Mouse (Mus musculus) lung, embryonic 16.5 days (tissue): ENCODE measurements at regions not wholly inside any gene's neighbourhood (a gene's known extent, or its start where the extent isn't known, plus 50 kb on each side); places are given as distances from the start of the nearest gene placed in this dataset.

Experiments used
- ATAC-seq: fragments of 200-750 bp; cut with Nextera tagmentation; 2 replicates; pipeline ENCODE4 v1.8.0; 2017; ENCODE audit warnings: low read depth, mild to moderate bottlenecking, moderate library complexity
- H3K27ac ChIP-seq: fragments of 300-500 bp; sonication (generic); 2 replicates; pipeline ENCODE4 v1.5.1; 2014; ENCODE audit warnings: mild to moderate bottlenecking, control low read depth, low read length
- H3K27me3 ChIP-seq: fragments of 300-500 bp; sonication (generic); 2 replicates; pipeline ENCODE4 v1.6.1; 2014; ENCODE audit warnings: low read depth, low read length, mixed read lengths; ENCODE audit not compliant: control insufficient read depth, insufficient read depth
- H3K36me3 ChIP-seq: fragments of 300-500 bp; sonication (generic); 2 replicates; pipeline ENCODE4 v1.6.1; 2014; ENCODE audit warnings: low read length; ENCODE audit not compliant: control insufficient read depth, insufficient read depth
- H3K4me1 ChIP-seq: fragments of 300-500 bp; sonication (generic); replicated peaks from 2 replicates; pipeline ENCODE4 v1.6.1; 2014; ENCODE audit warnings: low read length, mixed read lengths; ENCODE audit not compliant: control insufficient read depth, insufficient read depth
- H3K4me2 ChIP-seq: fragments of 300-500 bp; sonication (generic); 2 replicates; pipeline ENCODE4 v1.6.1; 2014; ENCODE audit warnings: low read depth, low read length, control low read depth
- H3K4me3 ChIP-seq: fragments of 300-500 bp; sonication (generic); 2 replicates; pipeline ENCODE4 v1.5.1; 2014; ENCODE audit warnings: mild to moderate bottlenecking, low read length, control low read depth
- H3K9ac ChIP-seq: fragments of 300-500 bp; sonication (generic); 2 replicates; pipeline ENCODE4 v1.6.1; 2014; ENCODE audit warnings: low read length, control low read depth
- H3K9me3 ChIP-seq: fragments of 300-500 bp; sonication (generic); 2 replicates; pipeline ENCODE4 v1.6.1; 2016; ENCODE audit warnings: low read length; ENCODE audit not compliant: control insufficient read depth
- WGBS: fragments of 180-500 bp; shearing (Covaris S2); extraction: QIAGEN DNeasy Blood & Tissue Kit; methylation state at CpG from one replicate; pipeline ENCODE4 v1.1.7; 2014; 5-methylcytosine and 5-hydroxymethylcytosine counted together

- Histone ChIP-seq H3K9ac (no peak overlapping the region), H3K36me3 (no peaks in the 10 kb centered on the region), H3K4me1 (no peaks in the 10 kb centered on the region), H3K4me2 (no peak overlapping the region), H3K27me3 (no peaks in the 10 kb centered on the region), H3K4me3 (no peak overlapping the region), H3K27ac (no peak overlapping the region), H3K9me3 (no peaks in the 10 kb centered on the region)
- WGBS: 0% methylated on average over 1 of the region's 1 CpGs
- no peak for ATAC-seq
These were observed 114.5 kb downstream of the Rfx6 start for GRCm38 (mm10) chr10:51792030-51792429.

GRCm38 (mm10) chr10:51793876-51794275 is 116.3 kb downstream of the Rfx6 start:
- Histone ChIP-seq H3K27ac (no peak overlapping the region), H3K4me3 (no peak overlapping the region), H3K9ac (no peak overlapping the region), H3K4me1 (no peaks in the 10 kb centered on the region), H3K27me3 (no peaks in the 10 kb centered on the region), H3K9me3 (no peaks in the 10 kb centered on the region), H3K36me3 (no peaks in the 10 kb centered on the region), H3K4me2 (no peak overlapping the region)
- WGBS: 83% methylated on average over 7 of the region's 7 CpGs
- no peak for ATAC-seq

- WGBS: 32% methylated on average over 1 of the region's 1 CpGs
- no peak for ATAC-seq
- Histone ChIP-seq H3K9me3 (no peaks in the 10 kb centered on the region), H3K27ac (no peak overlapping the region), H3K36me3 (no peaks in the 10 kb centered on the region), H3K9ac (no peak overlapping the region), H3K4me2 (no peak overlapping the region), H3K4me1 (no peaks in the 10 kb centered on the region), H3K4me3 (no peak overlapping the region), H3K27me3 (no peaks in the 10 kb centered on the region)
These were observed 139.1 kb downstream of the Rfx6 start for GRCm38 (mm10) chr10:51816626-51817025.

- H3K27me3 ChIP-seq: no peaks in the 10 kb centered on the region
- no peak overlapping the region for H3K4me2 ChIP-seq
- no peaks in the 10 kb centered on the region for H3K36me3 ChIP-seq
- H3K4me3 ChIP-seq: no peak overlapping the region
- no peak for ATAC-seq
- WGBS: 84% methylated on average over 2 of the region's 2 CpGs
- no peak overlapping the region for H3K9ac ChIP-seq
- H3K27ac ChIP-seq: no peak overlapping the region
- H3K9me3 ChIP-seq: no peaks in the 10 kb centered on the region
- H3K4me1 ChIP-seq: no peaks in the 10 kb centered on the region
These were observed 146.3 kb downstream of the Rfx6 start for GRCm38 (mm10) chr10:51823900-51824299.

- Histone ChIP-seq H3K4me3 (no peak overlapping the region), H3K4me2 (no peak overlapping the region), H3K9me3 (no peaks in the 10 kb centered on the region), H3K27me3 (no peaks in the 10 kb centered on the region), H3K36me3 (no peaks in the 10 kb centered on the region), H3K9ac (no peak overlapping the region), H3K27ac (no peak overlapping the region), H3K4me1 (no peaks in the 10 kb centered on the region)
- WGBS: 74% methylated on average over 6 of the region's 6 CpGs
- no peak for ATAC-seq
These were observed 148.9 kb downstream of the Rfx6 start for GRCm38 (mm10) chr10:51826431-51826964.

- H3K4me3 ChIP-seq: no peak overlapping the region
- peak; percentile 59 for ATAC-seq
- no peaks in the 10 kb centered on the region for H3K9me3 ChIP-seq
- 23% methylated on average over 4 of the region's 4 CpGs for WGBS
- no peak overlapping the region for H3K27ac ChIP-seq
- no peaks in the 10 kb centered on the region for H3K4me1 ChIP-seq
- H3K4me2 ChIP-seq: peak overlapping the region; percentile 9
- H3K9ac ChIP-seq: no peak overlapping the region
- H3K36me3 ChIP-seq: no peaks in the 10 kb centered on the region
- H3K27me3 ChIP-seq: no peaks in the 10 kb centered on the region
These were observed 154.9 kb downstream of the Rfx6 start for GRCm38 (mm10) chr10:51832459-51832858.

- Histone ChIP-seq H3K27me3 (no peaks in the 10 kb centered on the region), H3K9ac (no peak overlapping the region), H3K9me3 (no peaks in the 10 kb centered on the region), H3K36me3 (no peaks in the 10 kb centered on the region), H3K4me2 (no peak overlapping the region), H3K4me3 (no peak overlapping the region), H3K4me1 (no peaks in the 10 kb centered on the region), H3K27ac (no peak overlapping the region)
- 53% methylated on average over 1 of the region's 1 CpGs for whole genome bisulfite sequencing
- ATAC-seq: no peak
These were observed 165.5 kb downstream of the Rfx6 start for GRCm38 (mm10) chr10:51843099-51843498.

- no peak for ATAC-seq
- no peak overlapping the region for H3K9ac ChIP-seq
These were observed 168.7 kb downstream of the Rfx6 start for GRCm38 (mm10) chr10:51846287-51846686.

GRCm38 (mm10) chr10:51869409-51869808 is 152.9 kb upstream of the Vgll2 start:
- Histone ChIP-seq H3K27ac (no peak overlapping the region), H3K9ac (no peak overlapping the region), H3K4me1 (no peaks in the 10 kb centered on the region), H3K36me3 (no peaks in the 10 kb centered on the region), H3K27me3 (no peaks in the 10 kb centered on the region), H3K9me3 (no peaks in the 10 kb centered on the region), H3K4me3 (no peak overlapping the region), H3K4me2 (no peak overlapping the region)
- ATAC-seq: no peak
- 62% methylated on average over 3 of the region's 3 CpGs for WGBS

More at GRCm38 (mm10) chr10:51846287-51846686, 168.7 kb downstream of the Rfx6 start:
- Histone ChIP-seq H3K27ac (no peak overlapping the region), H3K36me3 (no peaks in the 10 kb centered on the region), H3K4me3 (no peak overlapping the region), H3K4me2 (no peak overlapping the region), H3K9me3 (no peaks in the 10 kb centered on the region), H3K4me1 (no peaks in the 10 kb centered on the region), H3K27me3 (no peaks in the 10 kb centered on the region)
- 64% methylated on average over 4 of the region's 4 CpGs for WGBS
